Mouse (Mus musculus) liver, adult 2 months (tissue): ENCODE results near the gene Ssh1.
A peak's percentile ranks its signal among the peaks of the same experiment; 100 is the strongest.

ENCODE experiments used
- CTCF ChIP-seq: fragments of 200-500 bp; IDR thresholded peaks from 2 replicates; pipeline ENCODE4 v1.5.1; 2011; ENCODE audit warnings: low read depth, low read length, control low read depth
- POLR2A ChIP-seq: fragments of 200-500 bp; IDR thresholded peaks from 2 replicates; pipeline ENCODE4 v1.6.1; 2011; ENCODE audit warnings: low read length, control low read depth; ENCODE audit not compliant: insufficient read depth; ENCODE audit errors: extremely low read depth

- TF ChIP-seq CTCF (0 out of 2 replicates have a peak, but pooled peaks have one; percentile 3), POLR2A (no peak)
Measured at GRCm38 (mm10) chr5:113990593-113990992, 3.1 kb downstream of the Ssh1 start.
